28 mouse cellular contexts compared by ENCODE assay signal in genomic region chr2:71523431-71523830, GRCm38 (mm10). TPM values are rescaled to one million over a fixed set of nuclear protein-coding genes. Genes with fewer than 3 reads are reported as not detected.
DNase-seq lines count a peak whose midpoint lies in the region; ATAC-seq lines count a peak whose summit lies in the region.
"Had no signal": no experiment of that assay in that cellular context is flagged by ENCODE, and none has a peak within 500 bp of the region (broad histone marks: within the 10 kb centered on the region; RNA-seq: fewer than 3 reads in every experiment).

No protein-coding gene starts in this region.

- no peak for ATAC-seq in hindbrain, embryonic 11.5 days (ENCODE audit: low FRiP score)
- no peak for ATAC-seq in hindbrain, embryonic 12.5 days (ENCODE audit: low FRiP score)
- ATAC-seq in forebrain, embryonic 16.5 days: no peak
- ATAC-seq in megakaryocyte-erythroid progenitor cell, adult 5-6 weeks (replicated peaks; ENCODE audit: low FRiP score, low TSS enrichment, poor library complexity, severe bottlenecking): no peak
- ATAC-seq: intestine, postnatal 0 days; midbrain, embryonic 16.5 days had no signal

- WGBS in hindbrain, embryonic 11.5 days: 52% methylated on average over 4 of the region's 4 CpGs
- 50% methylated on average over 4 of the region's 4 CpGs for WGBS in hindbrain, embryonic 12.5 days
- WGBS in forebrain, embryonic 16.5 days: 51% methylated on average over 4 of the region's 4 CpGs

- H3K27me3 ChIP-seq in hindbrain, embryonic 11.5 days (ENCODE audit: control insufficient read depth, insufficient read depth, low read length): peaks cover 63% of the 10 kb centered on the region
- H3K27me3 ChIP-seq in hindbrain, embryonic 12.5 days: peaks cover 85% of the 10 kb centered on the region
- peaks cover 38% of the 10 kb centered on the region for H3K27me3 ChIP-seq in forebrain, embryonic 16.5 days (replicated peaks; ENCODE audit: control insufficient read depth, insufficient read depth, low read length)

- no peak overlapping the region for H3K4me3 ChIP-seq in hindbrain, embryonic 11.5 days (ENCODE audit: low read depth, low read length)
- H3K4me3 ChIP-seq in hindbrain, embryonic 12.5 days: no peak overlapping the region
- H3K4me3 ChIP-seq in forebrain, embryonic 16.5 days (replicated peaks; ENCODE audit: low read length): no peak overlapping the region
- H3K4me3 ChIP-seq: embryonic facial prominence, embryonic 15.5 days; heart, embryonic 10.5 days; hindbrain, embryonic 15.5 days; layer of hippocampus, adult 2 months; limb, embryonic 13.5 days; liver, embryonic 15.5 days had no signal

- H3K4me1 ChIP-seq in hindbrain, embryonic 11.5 days (replicated peaks; ENCODE audit: control insufficient read depth, insufficient read depth, low read length): no peaks in the 10 kb centered on the region
- H3K4me1 ChIP-seq in hindbrain, embryonic 12.5 days: no peaks in the 10 kb centered on the region; the same call in 1 of the 2 replicates
- H3K4me1 ChIP-seq in forebrain, embryonic 16.5 days (replicated peaks; ENCODE audit: control insufficient read depth, insufficient read depth, low read length): peaks cover 9% of the 10 kb centered on the region; the same call in 1 of the 2 replicates
- H3K4me1 ChIP-seq: hindbrain, embryonic 15.5 days had no signal

- no peak overlapping the region for H3K27ac ChIP-seq in hindbrain, embryonic 11.5 days (ENCODE audit: low read depth, low read length)
- no peak overlapping the region for H3K27ac ChIP-seq in hindbrain, embryonic 12.5 days
- H3K27ac ChIP-seq in forebrain, embryonic 16.5 days (ENCODE audit: low read length): no peak overlapping the region
- H3K27ac ChIP-seq: embryonic facial prominence, embryonic 15.5 days; heart, embryonic 10.5 days; hindbrain, embryonic 15.5 days; layer of hippocampus, adult 2 months; limb, embryonic 13.5 days; liver, embryonic 15.5 days had no signal

- DNase-seq in hindbrain, embryonic 11.5 days (ENCODE audit: low spot score): peak; percentile 8
- DNase-seq in thymus, postnatal 25 days: peak; percentile 17
- no peak for DNase-seq in thymus, adult 18-20 months
- peak; percentile 48 for DNase-seq in thymus, postnatal 4 days
- no peak for DNase-seq in testis, postnatal 10 days (ENCODE audit: low spot score)
- DNase-seq: adrenal gland, postnatal 10 days; cerebellum, adult 2 months; cerebellum, postnatal 36 days; embryo, embryonic 11 days; gastrocnemius, postnatal 10 days; heart, postnatal 10 days; layer of hippocampus, postnatal 36 days; lung, postnatal 4 days; right cerebral cortex, adult 18-20 months had no signal

- H3K9ac ChIP-seq in hindbrain, embryonic 11.5 days (ENCODE audit: low read depth, low read length): no peak overlapping the region
- H3K9ac ChIP-seq in hindbrain, embryonic 12.5 days: no peak overlapping the region
- H3K9ac ChIP-seq in forebrain, embryonic 16.5 days (replicated peaks; ENCODE audit: low read depth, low read length): no peak overlapping the region
- H3K9ac ChIP-seq: embryonic facial prominence, embryonic 15.5 days; hindbrain, embryonic 15.5 days; limb, embryonic 13.5 days; liver, embryonic 15.5 days had no signal

- H3K4me2 ChIP-seq in hindbrain, embryonic 11.5 days (replicated peaks; ENCODE audit: low read depth, low read length): no peak overlapping the region
- H3K4me2 ChIP-seq in hindbrain, embryonic 12.5 days (replicated peaks): no peak overlapping the region
- H3K4me2 ChIP-seq in forebrain, embryonic 16.5 days (ENCODE audit: low read length): peak overlapping the region; percentile 38
- H3K4me2 ChIP-seq: embryonic facial prominence, embryonic 15.5 days; hindbrain, embryonic 15.5 days; limb, embryonic 13.5 days; liver, embryonic 15.5 days had no signal

- H3K36me3 ChIP-seq in hindbrain, embryonic 11.5 days (ENCODE audit: control insufficient read depth, insufficient read depth, low read length): no peaks in the 10 kb centered on the region
- no peaks in the 10 kb centered on the region for H3K36me3 ChIP-seq in hindbrain, embryonic 12.5 days
- H3K36me3 ChIP-seq in forebrain, embryonic 16.5 days (ENCODE audit: control insufficient read depth, insufficient read depth): no peaks in the 10 kb centered on the region
- H3K36me3 ChIP-seq: embryonic facial prominence, embryonic 15.5 days; heart, embryonic 10.5 days; hindbrain, embryonic 15.5 days; limb, embryonic 13.5 days; liver, embryonic 15.5 days had no signal

- no peaks in the 10 kb centered on the region for H3K9me3 ChIP-seq in hindbrain, embryonic 11.5 days (ENCODE audit: control insufficient read depth, low read length)
- no peaks in the 10 kb centered on the region for H3K9me3 ChIP-seq in hindbrain, embryonic 12.5 days (replicated peaks)
- no peaks in the 10 kb centered on the region for H3K9me3 ChIP-seq in forebrain, embryonic 16.5 days (ENCODE audit: control insufficient read depth, low read length)
- H3K9me3 ChIP-seq: embryonic facial prominence, embryonic 15.5 days; heart, embryonic 10.5 days; hindbrain, embryonic 15.5 days; limb, embryonic 13.5 days; liver, embryonic 15.5 days had no signal

RNA-seq across cellular contexts. Expression of gene Dlx1, which starts 4.5 kb away (rescaled TPM):
- 1.6 and 2.1 TPM in 2 replicates for polyA plus RNA-seq in hindbrain, embryonic 11.5 days (2014; fragmentation: Nextera tagmentation; extraction: Ambion mirVana)
- 8.3 and 10.1 TPM in 2 replicates for polyA plus RNA-seq in hindbrain, embryonic 12.5 days (2016; fragmentation: Nextera tagmentation; extraction: Ambion mirVana)
- 232 and 239 TPM in 2 replicates for polyA plus RNA-seq in forebrain, embryonic 16.5 days (2015; fragmentation: Nextera tagmentation; extraction: Ambion mirVana)
- not detected in 2 replicates for total RNA-seq in megakaryocyte-erythroid progenitor cell, adult 5-6 weeks (2014; fragmentation: Nextera tagmentation)
- total RNA-seq in megakaryocyte-erythroid progenitor cell, adult 5-6 weeks (2017): 0.19 TPM in 1 of 2 replicates, not detected in the other
- total RNA-seq: granulocyte monocyte progenitor cell, adult 5-6 weeks had no signal
- polyA plus RNA-seq: kidney, embryonic 14.5 days; neural tube, embryonic 14.5 days had no signal

RNA-seq across cellular contexts. Expression of gene Dlx2, which starts 23.1 kb away (rescaled TPM):
- 1.9 and 2.2 TPM in 2 replicates for polyA plus RNA-seq in hindbrain, embryonic 11.5 days (2014; fragmentation: Nextera tagmentation; extraction: Ambion mirVana)
- polyA plus RNA-seq in hindbrain, embryonic 12.5 days (2016; fragmentation: Nextera tagmentation; extraction: Ambion mirVana): 4.7 and 5.3 TPM in 2 replicates
- 45.2 and 49.8 TPM in 2 replicates for polyA plus RNA-seq in forebrain, embryonic 16.5 days (2015; fragmentation: Nextera tagmentation; extraction: Ambion mirVana)
- not detected in 2 replicates for total RNA-seq in megakaryocyte-erythroid progenitor cell, adult 5-6 weeks (2014; fragmentation: Nextera tagmentation)
- not detected in 2 replicates for total RNA-seq in megakaryocyte-erythroid progenitor cell, adult 5-6 weeks (2017)
- total RNA-seq: granulocyte monocyte progenitor cell, adult 5-6 weeks; heart, postnatal 10 days had no signal
- polyA plus RNA-seq: cerebellum, adult 2 months; kidney, embryonic 14.5 days; neural tube, embryonic 14.5 days had no signal

Comparison
In these comparisons a context has a peak if more than half of its experiments do, and no peak if none do; other contexts are left out.
1. DNase-seq: peak in hindbrain, embryonic 11.5 days (single experiment), thymus, postnatal 25 days (single experiment) and thymus, postnatal 4 days (single experiment); none in thymus, adult 18-20 months (0 of 2) and testis, postnatal 10 days (single experiment).
2. RNA of gene Dlx1, which starts 4.5 kb away (polyA plus RNA-seq): 232 to 239 TPM in forebrain, embryonic 16.5 days; 8.3 to 10.1 TPM in hindbrain, embryonic 12.5 days and 1.6 to 2.1 TPM in hindbrain, embryonic 11.5 days; every median in the first group is over 10 times any median in the second.